Mouse (Mus musculus) ovary, postnatal 36 days (tissue): Measurements from ENCODE around the gene Grk5.

ENCODE experiments used
- DNase-seq: peaks from one replicate; pipeline ENCODE4 v3.0.0; 2022; ENCODE audit warnings: low spot score, mixed read lengths

The Grk5 gene

GRCm38 (mm10) chr19:60979581-60979980 is 90.0 kb downstream of the Grk5 start:
- DNase-seq, result no peak

DNA sequence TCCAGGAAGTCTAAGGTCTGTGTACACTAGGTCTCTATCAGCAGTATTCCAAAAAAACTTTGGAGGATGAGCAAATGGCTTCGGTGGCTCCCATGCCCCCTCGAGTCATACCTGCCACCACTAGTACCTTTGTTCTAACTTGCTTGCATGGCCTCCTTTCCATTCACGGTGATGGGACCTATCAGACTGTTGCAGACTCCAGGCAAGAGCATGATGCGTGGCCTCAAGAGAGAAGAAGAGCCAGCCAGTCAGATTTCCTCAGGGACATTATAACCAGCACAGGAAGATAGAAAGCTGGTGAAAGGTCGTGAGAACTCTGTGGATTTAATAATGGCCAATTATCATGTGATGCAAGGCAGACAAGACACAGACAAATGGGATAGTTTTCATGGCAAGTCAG is 91.8 kb downstream of the Grk5 start:
- DNase-seq, result no peak

GRCm38 (mm10) chr19:60981894-60982293 is 92.3 kb downstream of the Grk5 start:
- DNase-seq, result no peak

DNA sequence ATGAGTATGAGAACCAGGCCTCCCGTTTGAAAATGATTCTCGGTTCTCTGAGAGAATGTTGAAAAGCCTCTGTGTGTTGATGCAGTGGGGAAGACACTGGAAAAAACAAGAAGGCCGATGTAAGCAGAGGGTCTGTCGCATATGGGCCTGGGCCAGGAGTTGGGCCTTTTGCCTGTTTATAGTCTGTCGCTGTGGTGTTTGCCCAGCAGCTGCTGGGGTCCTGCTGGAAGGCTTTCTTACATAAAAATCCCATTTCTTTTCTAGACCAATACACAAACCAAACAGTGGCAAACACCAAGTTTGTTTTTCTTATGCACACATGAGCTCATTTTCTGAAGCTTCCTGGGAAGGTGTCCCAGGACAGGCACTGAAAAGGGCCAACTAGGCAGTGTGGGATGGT is 100.2 kb downstream of the Grk5 start:
- no peak for DNase-seq

DNA sequence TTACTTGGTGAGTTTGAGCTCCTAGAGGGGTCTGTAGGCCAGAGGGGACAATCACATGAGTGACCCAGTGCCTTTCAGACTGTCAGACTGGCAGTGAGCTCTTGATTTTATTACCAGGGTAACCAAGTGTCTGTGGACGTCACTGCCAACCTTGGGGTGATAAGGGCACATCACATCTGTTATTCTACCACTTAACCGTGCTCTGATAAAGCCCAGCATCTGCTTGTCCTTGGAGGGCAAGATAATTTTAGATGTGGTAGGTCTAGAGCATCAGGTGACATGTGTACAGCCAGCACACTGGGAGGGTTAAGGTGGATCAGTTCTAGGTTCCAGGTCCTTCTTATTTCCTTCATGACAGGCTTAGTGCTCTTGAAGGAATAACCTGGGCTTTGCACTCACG is 104.7 kb downstream of the Grk5 start:
- DNase-seq, result no peak

DNA sequence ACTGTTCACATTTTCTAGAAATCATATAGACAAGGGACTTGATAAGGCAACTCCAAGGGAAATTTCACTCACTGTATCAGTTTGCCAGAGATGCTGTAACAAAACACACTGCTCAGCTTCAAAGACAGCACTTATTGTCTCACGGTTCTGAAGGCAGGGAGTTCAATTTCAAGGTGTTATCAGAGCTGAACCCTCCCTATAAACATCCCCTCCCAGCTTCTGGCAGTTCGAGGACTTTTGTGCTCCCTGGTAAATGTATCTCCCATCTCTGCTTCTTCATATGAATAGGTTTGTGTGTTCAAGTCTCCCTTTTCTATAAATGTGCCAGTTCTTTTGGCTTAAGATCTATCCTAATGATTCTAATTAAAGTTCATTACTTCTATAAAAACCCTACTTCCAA is 105.3 kb downstream of the Grk5 start:
- no peak for DNase-seq

DNA sequence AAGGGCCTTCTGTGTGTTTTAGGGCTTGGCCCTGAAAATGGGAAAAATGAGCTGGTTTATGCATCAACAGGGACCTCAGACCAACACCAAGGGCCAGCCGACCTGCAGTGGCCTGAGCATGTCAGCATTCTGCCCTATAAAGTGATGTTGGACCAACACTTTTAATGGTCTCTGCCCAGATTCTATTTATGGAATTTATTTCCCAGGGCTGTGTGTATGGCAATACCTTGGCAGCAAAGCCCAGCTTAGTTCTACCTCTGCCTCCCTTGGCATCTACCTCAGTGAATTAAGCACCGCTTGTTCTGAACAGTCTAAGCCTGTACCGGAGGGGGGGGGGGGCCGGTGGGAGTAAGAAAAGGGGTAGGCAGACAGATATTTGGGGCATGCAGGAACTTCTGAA is 108.2 kb downstream of the Grk5 start:
- DNase-seq, result no peak

- no peak for DNase-seq
Observed at GRCm38 (mm10) chr19:60999652-61000051, 110.1 kb downstream of the Grk5 start.

DNA sequence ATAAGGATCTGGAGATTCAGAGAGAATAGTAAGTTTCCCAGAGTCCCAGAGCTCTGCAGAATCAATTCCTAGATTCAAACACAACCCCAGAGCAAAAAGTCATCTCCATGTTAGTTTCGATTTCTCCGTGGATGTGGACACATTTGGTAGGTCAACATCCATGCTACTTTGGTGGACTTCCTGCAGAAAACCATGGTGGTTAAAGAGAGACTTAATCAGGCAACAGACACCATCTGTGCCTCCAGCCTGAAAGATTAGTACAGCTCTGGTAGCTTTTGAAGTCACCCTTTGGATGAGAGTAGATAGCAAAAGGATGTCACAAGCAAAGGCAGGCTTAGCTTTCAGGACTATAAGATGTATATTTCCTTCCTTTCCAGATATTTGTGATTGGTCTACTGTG is 111.4 kb downstream of the Grk5 start:
- DNase-seq, result no peak

GRCm38 (mm10) chr19:61009266-61009665 is 119.7 kb downstream of the Grk5 start:
- DNase-seq, result no peak

DNA sequence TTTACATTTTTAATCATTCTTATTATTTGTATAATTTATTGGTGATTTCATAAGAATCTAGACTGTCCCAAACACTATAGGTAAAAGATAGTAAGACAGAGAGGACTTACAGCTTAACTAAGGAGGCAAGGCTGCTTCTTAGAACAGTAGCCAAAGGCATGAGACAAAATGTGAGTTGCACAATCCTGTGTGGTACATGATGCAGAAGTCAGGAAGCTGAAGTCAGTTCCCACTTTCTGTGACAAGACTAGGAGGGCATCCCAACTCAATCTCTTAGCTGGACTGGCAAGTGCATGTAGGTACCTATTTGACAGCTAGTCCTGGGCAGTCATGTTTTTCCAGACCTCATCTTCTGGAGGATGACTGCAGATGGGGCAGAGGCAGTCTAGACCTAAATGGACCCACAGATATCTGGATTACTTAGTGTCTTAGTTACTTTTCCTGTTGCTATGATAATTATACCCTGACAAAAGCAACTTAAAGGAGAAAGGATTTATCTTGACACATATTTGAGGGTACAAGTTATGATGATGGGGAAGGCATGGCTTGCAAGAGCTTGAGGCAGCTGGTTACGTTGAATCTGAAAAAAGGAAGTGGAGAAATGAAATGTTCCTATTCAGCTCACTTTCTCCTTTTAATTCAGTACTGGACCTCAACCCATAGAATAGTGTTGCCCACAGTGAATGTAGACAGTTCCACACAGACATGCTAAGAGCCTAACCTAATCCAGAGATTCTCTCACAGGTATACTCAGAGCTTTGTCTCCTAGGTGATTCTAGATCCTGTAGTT is 128.1 kb downstream of the Grk5 start:
- DNase-seq, result no peak

- DNase-seq, result no peak
Observed at GRCm38 (mm10) chr19:61021502-61021901, 132.0 kb downstream of the Grk5 start.

- DNase-seq, result no peak
Observed at GRCm38 (mm10) chr19:61021939-61022566, 132.5 kb downstream of the Grk5 start.

GRCm38 (mm10) chr19:61031570-61031969 is 142.0 kb downstream of the Grk5 start:
- DNase-seq, result no peak

- DNase-seq, result no peak
Observed at GRCm38 (mm10) chr19:61039151-61039550, 149.6 kb downstream of the Grk5 start.

DNA sequence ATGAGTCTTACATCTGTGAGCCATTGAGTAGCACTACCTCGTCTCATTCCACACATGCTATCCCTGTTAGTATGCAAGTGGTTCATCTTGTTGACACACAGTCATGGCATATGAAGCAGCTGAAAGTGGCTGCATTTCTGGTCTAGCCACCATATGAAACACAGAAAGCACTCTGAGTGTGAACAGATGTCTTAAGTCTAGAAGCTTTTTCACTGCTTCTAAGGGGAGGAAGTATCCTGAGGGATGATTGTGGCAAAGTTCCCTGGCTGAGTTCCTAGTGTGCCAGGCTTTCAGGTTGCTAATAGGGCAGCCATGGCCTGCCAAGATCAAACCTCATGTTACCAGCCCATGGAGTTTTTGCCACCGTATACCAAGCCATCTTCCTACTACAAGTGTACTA is 159.1 kb downstream of the Grk5 start:
- no peak for DNase-seq

- DNase-seq, result no peak
Observed at GRCm38 (mm10) chr19:61049413-61049812, 159.9 kb downstream of the Grk5 start.

DNA sequence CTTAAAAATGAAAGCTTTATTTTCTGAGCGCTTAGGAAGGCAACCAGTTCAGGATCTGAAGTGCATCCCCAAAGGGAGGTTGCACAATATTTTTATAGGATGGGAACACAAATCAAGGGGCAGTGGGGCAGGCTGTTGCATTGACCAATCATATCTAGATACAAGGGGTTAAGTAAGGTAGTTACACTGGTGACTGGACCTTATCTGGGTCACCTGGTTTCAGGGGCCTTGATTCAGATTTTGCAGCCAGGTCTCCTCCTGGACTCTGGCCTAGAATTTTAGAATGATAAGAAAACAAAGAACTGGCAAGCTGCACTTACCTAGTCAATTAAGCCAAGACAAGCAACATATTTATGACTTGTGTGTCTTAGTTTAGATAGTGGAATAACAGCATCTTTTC is 161.6 kb downstream of the Grk5 start:
- no peak for DNase-seq

DNA sequence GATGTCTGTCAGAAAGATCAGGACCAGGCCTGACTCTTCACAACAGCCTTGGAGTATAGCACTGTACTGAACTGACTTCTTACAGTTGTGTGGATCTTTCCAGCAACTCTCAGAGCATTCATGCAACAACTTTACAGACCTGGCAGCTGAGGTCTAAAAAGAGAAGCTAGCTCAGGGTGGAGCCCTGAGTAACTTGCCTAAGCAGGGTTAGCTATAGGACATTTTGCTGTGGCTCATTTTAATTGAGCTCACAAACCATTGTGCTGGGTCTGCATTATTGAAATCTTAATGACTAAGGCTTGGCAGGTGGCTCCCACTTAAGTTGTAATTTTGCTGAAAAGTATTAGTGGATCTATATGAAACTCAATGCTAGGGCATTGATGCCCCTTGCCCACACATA is 162.5 kb downstream of the Grk5 start:
- no peak for DNase-seq

GRCm38 (mm10) chr19:61052786-61053185 is 163.2 kb downstream of the Grk5 start:
- no peak for DNase-seq

- no peak for DNase-seq
Observed at GRCm38 (mm10) chr19:61056783-61057410, 167.3 kb downstream of the Grk5 start.

- no peak for DNase-seq
Observed at GRCm38 (mm10) chr19:61057581-61057980, 168.0 kb downstream of the Grk5 start.

GRCm38 (mm10) chr19:61064386-61064785 is 174.8 kb downstream of the Grk5 start:
- no peak for DNase-seq
